Mouse (Mus musculus): Measurements from ENCODE around the gene Zmynd8. TPM values are rescaled to one million over a fixed set of nuclear protein-coding genes. Genes with fewer than 3 reads are reported as not detected.
A peak's percentile ranks its signal among the peaks of the same experiment; 100 is the strongest.

Zmynd8 gene
- polyA plus RNA-seq, 1 experiment, result 66.4 TPM

DNA sequence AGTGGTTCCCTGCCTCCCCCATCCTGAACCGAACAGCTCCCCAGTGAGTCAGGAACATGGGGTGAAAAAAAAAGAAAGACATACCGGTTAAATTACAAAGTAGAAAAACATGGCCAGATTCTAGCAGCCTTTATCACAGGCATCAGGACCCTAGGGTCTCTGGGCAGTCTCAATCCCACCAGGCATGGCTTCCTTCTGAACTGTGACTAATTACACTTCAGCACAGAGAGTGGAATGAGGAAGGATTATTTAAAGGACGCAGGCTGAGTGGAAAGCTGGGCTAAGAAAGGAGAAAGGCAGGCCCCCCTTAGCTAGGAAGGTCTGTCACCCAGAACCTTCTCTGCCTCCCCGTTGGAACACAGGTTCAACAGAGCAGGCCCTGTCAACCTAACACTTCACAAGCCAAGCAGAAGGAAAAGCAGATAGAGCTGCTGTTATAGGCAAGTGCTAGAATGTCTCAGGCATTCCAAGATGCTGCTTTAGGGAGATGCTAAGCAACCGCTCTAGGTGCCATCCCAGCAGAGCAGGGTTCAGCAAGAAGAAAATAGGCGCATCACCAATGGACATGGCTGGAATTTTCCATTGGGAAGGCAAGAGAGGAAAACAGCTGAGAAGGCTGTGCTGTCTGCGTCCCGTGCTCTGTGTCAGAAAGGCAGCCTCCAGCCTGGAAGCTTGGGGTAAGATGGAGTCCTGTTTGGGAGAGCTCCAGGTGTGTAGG, 22.5 kb downstream of the Zmynd8 start:
- peaks cover 45% of the 10 kb centered on the region for H3K4me1 ChIP-seq (ENCODE audit: control insufficient read depth, insufficient read depth, low read length)
- H3K27ac ChIP-seq (ENCODE audit: insufficient read depth, low read length), result peak overlapping the region; percentile 28
- H3K4me3 ChIP-seq (ENCODE audit: insufficient read depth, low read length), result no peak overlapping the region
- TF ChIP-seq CTCF (IDR thresholded peaks at IDR 0.05; ENCODE audit: borderline replicate concordance, insufficient read depth, low read length) (no peak), POLR2A (IDR thresholded peaks at IDR 0.05; ENCODE audit: low read depth, low read length) (no peak)

DNA sequence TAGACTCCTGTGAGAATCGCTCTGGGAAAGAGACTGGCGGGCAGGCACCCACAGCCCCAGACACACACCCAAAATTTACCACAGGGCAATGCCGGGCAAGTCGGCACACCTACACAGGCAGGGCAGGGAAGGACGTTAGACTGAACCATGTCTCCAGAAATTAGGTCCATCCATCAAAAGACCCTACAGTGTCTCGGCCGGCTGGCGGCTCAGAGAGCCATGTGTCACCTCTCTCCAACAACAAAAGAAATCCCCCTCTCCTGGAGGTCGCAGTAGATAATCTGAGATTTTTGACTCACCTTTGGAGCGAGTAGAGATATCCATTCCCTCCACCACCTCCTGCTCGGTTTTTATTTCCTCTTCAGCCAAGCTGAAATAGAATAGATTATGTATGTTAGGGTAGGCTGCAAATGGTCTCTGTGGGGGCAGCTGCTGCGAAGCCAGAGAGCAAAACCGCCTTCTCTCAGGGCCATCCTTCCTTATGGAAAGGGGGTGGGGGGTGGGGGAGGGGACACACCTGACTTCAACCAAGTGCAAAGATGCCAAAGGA, 23.3 kb downstream of the Zmynd8 start:
- Histone ChIP-seq H3K4me1 (ENCODE audit: control insufficient read depth, insufficient read depth, low read length) (peaks cover 45% of the 10 kb centered on the region), H3K27ac (ENCODE audit: insufficient read depth, low read length) (peak overlapping the region; percentile 58), H3K4me3 (ENCODE audit: insufficient read depth, low read length) (no peak overlapping the region)
- no peak for TF ChIP-seq CTCF (IDR thresholded peaks at IDR 0.05; ENCODE audit: borderline replicate concordance, insufficient read depth, low read length)
- TF ChIP-seq POLR2A (IDR thresholded peaks at IDR 0.05; ENCODE audit: low read depth, low read length), result no peak

DNA sequence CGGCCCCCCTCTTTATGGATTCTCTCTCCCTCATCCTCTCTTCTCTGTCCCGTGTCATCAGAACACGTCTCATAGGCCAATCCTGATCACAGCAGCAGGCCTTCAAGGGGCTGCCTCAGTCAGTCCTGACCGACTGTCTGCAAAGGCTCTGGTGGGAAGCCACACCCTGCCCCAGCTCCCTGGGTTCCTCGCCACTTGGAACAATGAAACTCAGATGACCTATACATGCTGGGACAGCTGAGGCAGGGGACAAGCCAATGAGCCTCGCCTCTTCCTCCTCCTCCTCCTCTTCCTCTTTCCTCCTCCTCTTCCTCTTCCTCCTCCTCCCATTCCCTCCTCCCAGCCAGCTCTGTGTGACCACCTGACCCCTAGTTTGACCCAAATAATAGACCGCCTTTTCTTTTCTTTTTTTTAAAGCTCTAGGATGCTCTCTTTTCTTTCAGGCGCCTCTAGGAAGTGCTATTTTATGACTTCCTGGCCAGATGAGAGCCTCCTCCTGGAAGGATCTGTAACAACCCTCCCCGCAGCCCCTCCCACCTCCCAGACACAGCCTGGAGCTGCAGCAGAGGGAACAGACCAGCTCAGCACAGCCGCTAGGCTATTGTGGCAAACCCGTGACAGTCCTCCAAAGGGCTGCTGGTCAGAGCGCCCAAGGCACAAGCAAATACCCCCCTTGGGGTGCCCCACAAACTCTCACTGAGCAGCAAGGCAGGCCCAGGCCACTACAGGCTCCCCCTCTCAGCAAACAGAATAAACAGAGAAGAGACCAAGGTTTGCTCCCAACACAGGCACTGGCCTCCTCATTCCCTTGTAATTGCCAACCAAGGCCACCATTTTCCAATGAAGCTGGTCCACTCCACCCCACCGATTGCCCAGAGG, 24.1 kb downstream of the Zmynd8 start:
- Histone ChIP-seq H3K27ac (ENCODE audit: insufficient read depth, low read length) (peak overlapping the region; percentile 58), H3K4me1 (ENCODE audit: control insufficient read depth, insufficient read depth, low read length) (peaks cover 39% of the 10 kb centered on the region), H3K4me3 (ENCODE audit: insufficient read depth, low read length) (no peak overlapping the region)
- TF ChIP-seq CTCF (IDR thresholded peaks at IDR 0.05; ENCODE audit: borderline replicate concordance, insufficient read depth, low read length) (no peak), POLR2A (IDR thresholded peaks at IDR 0.05; ENCODE audit: low read depth, low read length) (0 out of 2 replicates have a peak, but pooled peaks have one; percentile 27)

DNA sequence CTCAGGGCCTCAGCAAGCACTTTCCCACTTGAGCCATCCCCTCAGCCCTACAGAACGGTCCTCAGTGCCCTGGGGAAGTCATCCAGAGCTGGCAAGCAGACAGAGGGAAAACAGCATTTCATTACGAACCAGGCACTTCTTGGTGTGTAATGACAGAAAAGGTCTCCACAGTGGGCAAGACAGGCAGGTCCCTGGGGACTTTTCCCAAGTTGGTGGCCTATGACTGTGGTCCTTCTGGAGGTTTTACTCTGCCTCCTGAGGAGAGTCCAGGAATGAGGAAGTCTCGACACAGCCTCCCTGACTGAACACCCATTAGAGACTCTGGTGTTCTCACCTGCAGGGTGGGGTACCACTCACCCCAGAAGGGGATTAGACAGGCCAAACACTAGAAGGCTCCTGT, 25.0 kb downstream of the Zmynd8 start:
- Histone ChIP-seq H3K4me1 (ENCODE audit: control insufficient read depth, insufficient read depth, low read length) (peaks cover 32% of the 10 kb centered on the region), H3K27ac (ENCODE audit: insufficient read depth, low read length) (no peak overlapping the region), H3K4me3 (ENCODE audit: insufficient read depth, low read length) (no peak overlapping the region)
- TF ChIP-seq POLR2A (IDR thresholded peaks at IDR 0.05; ENCODE audit: low read depth, low read length) (no peak), CTCF (IDR thresholded peaks at IDR 0.05; ENCODE audit: borderline replicate concordance, insufficient read depth, low read length) (no peak)

DNA sequence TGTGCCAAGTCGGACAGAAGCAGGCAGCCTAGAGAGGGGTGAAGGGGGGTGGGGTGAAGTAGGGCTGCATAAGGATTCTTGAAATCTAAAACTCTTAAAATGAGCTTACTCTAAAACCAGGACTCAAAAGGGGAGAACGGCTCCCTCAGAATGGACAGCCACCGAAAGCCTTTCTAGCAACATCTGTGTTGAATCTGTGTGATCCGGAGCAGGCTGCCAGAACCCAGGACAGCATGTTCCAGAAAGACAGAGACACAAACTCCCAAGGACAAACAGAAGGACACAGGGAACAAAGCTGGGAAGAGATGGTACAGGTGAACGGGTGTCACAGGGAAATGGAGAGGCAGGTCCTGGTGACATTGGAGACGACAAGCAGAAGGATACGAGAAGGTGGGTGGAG, 25.6 kb downstream of the Zmynd8 start:
- H3K4me3 ChIP-seq (ENCODE audit: insufficient read depth, low read length), result no peak overlapping the region
- no peak for TF ChIP-seq POLR2A (IDR thresholded peaks at IDR 0.05; ENCODE audit: low read depth, low read length)
- TF ChIP-seq CTCF (IDR thresholded peaks at IDR 0.05; ENCODE audit: borderline replicate concordance, insufficient read depth, low read length), result no peak
- H3K4me1 ChIP-seq (ENCODE audit: control insufficient read depth, insufficient read depth, low read length), result peaks cover 30% of the 10 kb centered on the region
- H3K27ac ChIP-seq (ENCODE audit: insufficient read depth, low read length), result no peak overlapping the region

DNA sequence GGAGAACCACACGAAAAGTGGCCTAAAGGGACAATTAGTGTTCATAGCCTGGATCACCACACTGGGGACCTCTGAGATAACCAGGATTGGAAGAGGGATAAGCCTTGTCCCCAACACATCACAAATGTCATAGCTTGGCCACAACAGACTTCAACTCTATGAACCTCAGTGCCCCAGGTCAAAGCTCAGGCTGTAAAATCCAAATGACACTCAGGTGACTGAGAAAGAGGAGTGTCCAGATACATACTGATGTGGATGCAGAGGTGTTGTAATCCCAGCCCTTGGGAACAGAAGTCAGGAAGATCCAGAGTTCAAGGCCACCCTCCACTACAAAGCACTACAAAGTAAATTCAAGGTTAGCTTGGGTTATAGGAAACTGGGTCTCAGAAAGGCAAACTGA, 29.6 kb downstream of the Zmynd8 start:
- Histone ChIP-seq H3K4me3 (ENCODE audit: insufficient read depth, low read length) (no peak overlapping the region), H3K4me1 (ENCODE audit: control insufficient read depth, insufficient read depth, low read length) (peaks cover 12% of the 10 kb centered on the region; the same call in 1 of the 2 replicates), H3K27ac (ENCODE audit: insufficient read depth, low read length) (no peak overlapping the region)
- TF ChIP-seq CTCF (IDR thresholded peaks at IDR 0.05; ENCODE audit: borderline replicate concordance, insufficient read depth, low read length), result no peak
- TF ChIP-seq POLR2A (IDR thresholded peaks at IDR 0.05; ENCODE audit: low read depth, low read length), result no peak

DNA sequence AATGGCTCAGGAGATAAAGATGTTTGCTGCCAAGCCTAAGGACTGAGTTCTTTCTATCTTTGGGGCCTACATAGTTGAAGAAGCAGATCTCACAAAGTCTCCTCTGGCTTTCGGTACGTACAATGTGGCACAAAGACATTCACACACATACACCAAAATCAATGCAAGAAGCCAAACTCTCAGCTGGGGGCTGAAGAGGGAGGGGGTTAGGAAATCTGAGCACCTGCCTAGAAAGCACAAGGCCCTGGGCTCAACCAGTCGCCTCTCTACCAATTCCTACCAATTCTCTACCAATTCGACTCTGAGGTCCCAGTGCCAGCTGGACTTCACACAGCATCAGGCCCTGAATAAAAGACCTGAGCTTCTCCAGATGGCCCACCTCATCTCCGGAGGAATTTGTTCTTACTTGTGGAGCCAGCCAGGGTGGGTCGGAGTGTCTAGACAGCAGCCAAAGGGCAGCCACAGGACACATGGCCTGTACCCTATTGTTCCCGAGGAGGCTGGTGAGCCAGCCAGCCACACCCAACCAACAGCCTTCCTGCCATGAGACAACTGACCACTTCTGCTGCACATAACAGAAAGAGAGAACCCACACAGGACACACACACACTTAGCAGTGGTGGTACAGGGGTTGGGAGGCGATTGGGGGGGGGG, 30.2 kb downstream of the Zmynd8 start:
- Histone ChIP-seq H3K4me3 (ENCODE audit: insufficient read depth, low read length) (no peak overlapping the region), H3K27ac (ENCODE audit: insufficient read depth, low read length) (no peak overlapping the region; the same call in 1 of the 2 replicates), H3K4me1 (ENCODE audit: control insufficient read depth, insufficient read depth, low read length) (peaks cover 12% of the 10 kb centered on the region; the same call in 1 of the 2 replicates)
- TF ChIP-seq POLR2A (IDR thresholded peaks at IDR 0.05; ENCODE audit: low read depth, low read length), result no peak
- no peak for TF ChIP-seq CTCF (IDR thresholded peaks at IDR 0.05; ENCODE audit: borderline replicate concordance, insufficient read depth, low read length)

DNA sequence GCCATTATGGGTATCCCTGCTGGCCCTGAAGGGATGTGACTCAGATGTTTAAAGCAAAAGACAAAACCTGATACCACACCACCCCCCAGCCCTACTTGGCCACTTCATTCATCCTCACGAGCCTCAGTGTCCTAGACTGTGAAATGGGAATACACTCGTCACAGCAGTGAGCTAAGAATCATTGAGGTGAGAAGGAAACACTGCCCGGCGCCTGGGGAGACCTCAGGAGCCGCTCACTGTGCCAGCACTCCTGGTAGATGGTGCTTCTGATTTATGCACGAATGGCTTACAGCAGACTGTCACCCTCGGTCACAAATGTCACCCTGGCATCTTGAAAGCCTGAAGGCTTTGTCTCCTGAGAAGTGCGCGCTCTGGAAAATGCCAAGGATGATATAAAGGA, 31.3 kb downstream of the Zmynd8 start:
- no peak overlapping the region for H3K4me3 ChIP-seq (ENCODE audit: insufficient read depth, low read length)
- H3K27ac ChIP-seq (ENCODE audit: insufficient read depth, low read length), result peak overlapping the region; percentile 35
- TF ChIP-seq CTCF (IDR thresholded peaks at IDR 0.05; ENCODE audit: borderline replicate concordance, insufficient read depth, low read length), result no peak
- TF ChIP-seq POLR2A (IDR thresholded peaks at IDR 0.05; ENCODE audit: low read depth, low read length), result no peak
- peaks cover 8% of the 10 kb centered on the region; the same call in 1 of the 2 replicates for H3K4me1 ChIP-seq (ENCODE audit: control insufficient read depth, insufficient read depth, low read length)

DNA sequence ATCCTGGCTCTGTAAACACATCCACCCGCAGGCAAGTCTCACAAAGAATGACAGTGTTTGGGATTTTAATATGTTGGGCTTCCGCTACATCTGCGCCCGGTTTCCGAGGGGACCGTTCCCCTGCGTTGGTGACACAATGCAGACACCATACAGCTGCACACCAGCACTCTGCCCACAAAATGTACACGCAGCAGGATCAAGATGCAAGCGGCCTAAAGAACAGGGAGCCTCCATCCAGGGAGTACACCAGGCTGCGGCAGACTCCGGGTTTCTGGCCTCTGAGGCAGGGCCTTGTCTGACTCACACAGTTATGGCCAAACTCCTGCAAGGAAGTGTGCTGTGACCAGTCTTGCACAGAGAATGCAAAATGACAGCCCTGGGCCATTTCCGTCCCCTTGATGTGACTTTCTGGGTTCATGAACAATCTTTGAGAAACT, 31.8 kb downstream of the Zmynd8 start:
- TF ChIP-seq POLR2A (IDR thresholded peaks at IDR 0.05; ENCODE audit: low read depth, low read length) (no peak), CTCF (IDR thresholded peaks at IDR 0.05; ENCODE audit: borderline replicate concordance, insufficient read depth, low read length) (no peak)
- Histone ChIP-seq H3K4me1 (ENCODE audit: control insufficient read depth, insufficient read depth, low read length) (peaks cover 8% of the 10 kb centered on the region; the same call in 1 of the 2 replicates), H3K27ac (ENCODE audit: insufficient read depth, low read length) (peak overlapping the region; percentile 35), H3K4me3 (ENCODE audit: insufficient read depth, low read length) (no peak overlapping the region)

Data from embryonic fibroblast, embryonic 13.5 days (primary cell).